Mouse (Mus musculus): ENCODE measurements around the gene Clhc1. TPM values are rescaled to one million over a fixed set of nuclear protein-coding genes. Genes with fewer than 3 reads are reported as not detected.
A peak's percentile ranks its signal among the peaks of the same experiment; 100 is the strongest.

Gene Clhc1
- polyA plus RNA-seq, 1 experiment from 2014 or later = not detected

DNA sequence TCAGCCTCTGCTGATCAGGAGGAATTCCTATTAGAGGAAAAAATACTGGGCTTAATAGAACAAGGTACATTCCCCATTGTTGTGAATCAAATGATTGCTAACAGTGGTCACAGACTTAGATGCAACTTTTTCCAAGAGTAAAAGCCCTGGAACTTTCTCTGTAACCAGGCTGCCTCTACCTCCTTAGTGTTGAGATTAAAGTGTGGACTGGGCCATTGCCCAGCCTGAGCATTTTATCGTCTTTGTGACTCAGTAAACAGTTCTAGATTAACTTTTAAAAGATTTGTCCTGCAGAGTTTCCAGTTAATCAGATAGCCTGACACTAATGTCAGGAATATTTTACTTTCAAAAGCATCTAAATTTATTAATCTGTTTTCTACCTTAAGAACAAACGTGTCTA, 988 bp upstream of the Clhc1 start:
- Histone ChIP-seq H3K27me3 (ENCODE audit: insufficient read depth, low read length) (no peaks in the 10 kb centered on the region), H3K9ac (replicated peaks) (peak overlapping the region; percentile 92)
- WGBS (ENCODE audit: insufficient replicate concordance) = 6% methylated on average over 2 of the region's 2 CpGs

GRCm38 (mm10) chr11:29547249-29547751, 450 bp upstream of the Clhc1 start:
- 1% methylated on average over 27 of the region's 27 CpGs for WGBS (ENCODE audit: insufficient replicate concordance)
- Histone ChIP-seq H3K4me3 (ENCODE audit: low read depth, low read length) (peak overlapping the region; percentile 89), H3K4me2 (ENCODE audit: low read depth, low read length) (peak overlapping the region; percentile 81), H3K27me3 (ENCODE audit: insufficient read depth, low read length) (no peaks in the 10 kb centered on the region), H3K4me1 (ENCODE audit: insufficient read depth) (peaks cover 16% of the 10 kb centered on the region), H3K9ac (replicated peaks) (peak overlapping the region; percentile 92), H3K27ac (ENCODE audit: low read depth) (peak overlapping the region; percentile 70), H3K36me3 (replicated peaks; ENCODE audit: insufficient read depth, low read length) (peaks cover 29% of the 10 kb centered on the region), H3K9me3 (ENCODE audit: low read length) (no peaks in the 10 kb centered on the region)
- TF ChIP-seq EP300 (IDR thresholded peaks at IDR 0.05; ENCODE audit: low read depth) (no peak), CTCF (IDR thresholded peaks at IDR 0.05; ENCODE audit: low read depth) (no peak)
- ATAC-seq (peak; percentile 38), DNase-seq (no peak)

More for the DNA sequence above, 988 bp upstream of the Clhc1 start:
- H3K4me3 ChIP-seq (ENCODE audit: low read depth, low read length) = peak overlapping the region; percentile 89
- no peak for DNase-seq
- peak overlapping the region; percentile 81 for H3K4me2 ChIP-seq (ENCODE audit: low read depth, low read length)
- no peaks in the 10 kb centered on the region for H3K9me3 ChIP-seq (ENCODE audit: low read length)
- TF ChIP-seq CTCF (IDR thresholded peaks at IDR 0.05; ENCODE audit: low read depth) (no peak), EP300 (IDR thresholded peaks at IDR 0.05; ENCODE audit: low read depth) (no peak)
- H3K27ac ChIP-seq (ENCODE audit: low read depth) = peak overlapping the region; percentile 70; the same call in 1 of the 2 replicates
- H3K36me3 ChIP-seq (replicated peaks; ENCODE audit: insufficient read depth, low read length) = peaks cover 31% of the 10 kb centered on the region
- peaks cover 16% of the 10 kb centered on the region for H3K4me1 ChIP-seq (ENCODE audit: insufficient read depth)
- ATAC-seq = no peak

GRCm38 (mm10) chr11:29548504-29549424, 1.0 kb downstream of the Clhc1 start:
- TF ChIP-seq CTCF (IDR thresholded peaks at IDR 0.05; ENCODE audit: low read depth) = no peak
- no peak for TF ChIP-seq EP300 (IDR thresholded peaks at IDR 0.05; ENCODE audit: low read depth)
- no peaks in the 10 kb centered on the region for H3K27me3 ChIP-seq (ENCODE audit: insufficient read depth, low read length)
- DNase-seq = no peak
- H3K27ac ChIP-seq (ENCODE audit: low read depth) = peak overlapping the region; percentile 70
- peaks cover 22% of the 10 kb centered on the region for H3K36me3 ChIP-seq (replicated peaks; ENCODE audit: insufficient read depth, low read length)
- no peaks in the 10 kb centered on the region for H3K9me3 ChIP-seq (ENCODE audit: low read length)
- H3K4me1 ChIP-seq (ENCODE audit: insufficient read depth) = peaks cover 16% of the 10 kb centered on the region
- ATAC-seq = no peak
- H3K4me2 ChIP-seq (ENCODE audit: low read depth, low read length) = peak overlapping the region; percentile 81
- peak overlapping the region; percentile 89 for H3K4me3 ChIP-seq (ENCODE audit: low read depth, low read length)
- peak overlapping the region; percentile 92 for H3K9ac ChIP-seq (replicated peaks)
- WGBS (ENCODE audit: insufficient replicate concordance) = 17% methylated on average over 23 of the region's 23 CpGs

GRCm38 (mm10) chr11:29549425-29549778, 1.7 kb downstream of the Clhc1 start:
- no peak overlapping the region for H3K4me3 ChIP-seq (ENCODE audit: low read depth, low read length)
- TF ChIP-seq EP300 (IDR thresholded peaks at IDR 0.05; ENCODE audit: low read depth) (no peak), CTCF (IDR thresholded peaks at IDR 0.05; ENCODE audit: low read depth) (no peak)
- no peaks in the 10 kb centered on the region for H3K9me3 ChIP-seq (ENCODE audit: low read length)
- peaks cover 16% of the 10 kb centered on the region for H3K4me1 ChIP-seq (ENCODE audit: insufficient read depth)
- H3K9ac ChIP-seq (replicated peaks) = no peak overlapping the region
- H3K4me2 ChIP-seq (ENCODE audit: low read depth, low read length) = no peak overlapping the region
- no peak for DNase-seq
- H3K27ac ChIP-seq (ENCODE audit: low read depth) = no peak overlapping the region
- no peak for ATAC-seq
- 31% methylated on average over 1 of the region's 1 CpGs for WGBS (ENCODE audit: insufficient replicate concordance)
- no peaks in the 10 kb centered on the region for H3K27me3 ChIP-seq (ENCODE audit: insufficient read depth, low read length)
- peaks cover 16% of the 10 kb centered on the region for H3K36me3 ChIP-seq (replicated peaks; ENCODE audit: insufficient read depth, low read length)

DNA sequence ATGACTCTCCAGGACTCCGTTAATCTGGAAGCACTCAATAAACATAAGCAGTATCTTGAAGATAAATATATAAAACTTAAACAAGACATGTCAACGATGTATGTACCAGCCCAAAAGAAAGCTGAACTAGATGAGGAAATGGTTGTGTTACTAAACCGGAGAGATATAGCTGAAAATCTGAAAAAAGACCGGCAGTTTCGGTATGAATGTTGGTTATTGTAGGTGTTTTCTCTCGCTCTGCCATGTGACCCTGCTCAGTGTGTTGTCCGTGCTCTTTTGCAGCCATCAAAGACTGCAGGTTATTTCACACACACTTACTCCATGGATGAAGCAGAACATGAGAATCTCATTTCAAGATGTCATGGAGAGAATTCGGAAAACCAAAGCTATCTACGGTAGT, 12.7 kb downstream of the Clhc1 start:
- H3K4me1 ChIP-seq (ENCODE audit: insufficient read depth) = no peaks in the 10 kb centered on the region
- no peaks in the 10 kb centered on the region for H3K9me3 ChIP-seq (ENCODE audit: low read length)
- H3K27me3 ChIP-seq (ENCODE audit: insufficient read depth, low read length) = no peaks in the 10 kb centered on the region
- no peak for DNase-seq
- 81% methylated on average over 9 of the region's 9 CpGs for WGBS (ENCODE audit: insufficient replicate concordance)
- H3K36me3 ChIP-seq (replicated peaks; ENCODE audit: insufficient read depth, low read length) = no peaks in the 10 kb centered on the region
- TF ChIP-seq EP300 (IDR thresholded peaks at IDR 0.05; ENCODE audit: low read depth) = no peak
- TF ChIP-seq CTCF (IDR thresholded peaks at IDR 0.05; ENCODE audit: low read depth) = no peak
- H3K4me2 ChIP-seq (ENCODE audit: low read depth, low read length) = no peak overlapping the region
- H3K9ac ChIP-seq (replicated peaks) = no peak overlapping the region
- ATAC-seq = no peak
- H3K27ac ChIP-seq (ENCODE audit: low read depth) = no peak overlapping the region
- no peak overlapping the region for H3K4me3 ChIP-seq (ENCODE audit: low read depth, low read length)

DNA sequence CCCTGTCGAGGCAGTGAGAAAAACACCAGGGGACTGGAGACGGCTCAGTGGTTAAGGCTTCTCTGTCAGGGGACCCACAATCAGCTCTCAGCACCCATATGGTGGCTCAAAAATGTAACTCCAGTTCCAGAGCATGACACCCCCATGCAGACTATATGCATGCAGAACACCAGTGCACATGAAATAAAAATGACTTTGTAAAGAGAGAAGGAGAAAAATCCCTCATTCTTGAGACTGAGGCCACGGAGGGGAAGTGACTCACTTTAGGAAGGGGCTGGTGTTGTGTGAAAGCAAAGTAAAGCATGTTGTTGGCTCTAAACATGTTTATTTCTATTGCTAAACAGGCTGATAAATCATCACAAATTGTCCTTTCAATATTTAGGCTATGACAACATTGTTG, 13.2 kb downstream of the Clhc1 start:
- Histone ChIP-seq H3K9me3 (ENCODE audit: low read length) (no peaks in the 10 kb centered on the region), H3K36me3 (replicated peaks; ENCODE audit: insufficient read depth, low read length) (no peaks in the 10 kb centered on the region), H3K9ac (replicated peaks) (no peak overlapping the region), H3K27me3 (ENCODE audit: insufficient read depth, low read length) (no peaks in the 10 kb centered on the region), H3K4me2 (ENCODE audit: low read depth, low read length) (no peak overlapping the region), H3K27ac (ENCODE audit: low read depth) (no peak overlapping the region), H3K4me3 (ENCODE audit: low read depth, low read length) (no peak overlapping the region), H3K4me1 (ENCODE audit: insufficient read depth) (no peaks in the 10 kb centered on the region)
- no peak for ATAC-seq
- 81% methylated on average over 3 of the region's 3 CpGs for WGBS (ENCODE audit: insufficient replicate concordance)
- TF ChIP-seq CTCF (IDR thresholded peaks at IDR 0.05; ENCODE audit: low read depth) = no peak
- TF ChIP-seq EP300 (IDR thresholded peaks at IDR 0.05; ENCODE audit: low read depth) = no peak
- DNase-seq = no peak
